Mouse (Mus musculus): ENCODE measurements at regions not wholly inside any gene's neighbourhood (a gene's known extent, or its start where the extent isn't known, plus 50 kb on each side); places are given as distances from the start of the nearest gene placed in this dataset.

DNA sequence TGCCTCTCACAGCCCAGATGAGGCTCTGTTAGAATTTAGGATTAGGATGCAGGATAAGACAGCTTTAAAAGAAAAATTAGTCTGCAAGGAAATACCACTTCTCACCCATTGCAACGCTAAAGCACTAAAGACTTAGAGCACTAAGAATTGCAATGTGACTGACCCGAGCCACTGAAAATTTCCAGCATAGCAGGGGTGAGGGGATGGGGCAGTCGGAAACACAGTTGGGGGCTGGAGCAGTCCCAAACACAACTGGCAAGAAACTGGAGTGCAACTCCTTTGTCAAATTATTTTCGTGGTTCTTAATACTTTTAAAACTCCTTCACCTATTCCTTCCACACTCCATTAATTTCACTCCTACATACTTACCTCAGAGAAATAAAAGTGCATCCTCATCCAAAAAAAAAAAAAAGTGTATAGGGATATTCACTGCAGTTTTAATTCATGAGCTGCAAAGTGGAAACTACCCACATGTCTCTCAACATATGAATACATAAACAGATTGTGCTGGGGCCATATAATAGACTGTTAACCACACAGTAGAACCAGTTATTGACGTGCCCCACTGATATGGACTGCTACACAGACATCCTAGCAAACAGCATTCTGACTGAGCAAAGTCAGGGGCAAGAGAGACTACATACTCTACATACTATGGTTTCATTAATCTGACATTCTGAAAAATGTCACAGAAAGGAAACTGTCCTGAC, 210.3 kb upstream of the Btbd3 start:
- Histone ChIP-seq H3K4me1 (no peaks in the 10 kb centered on the region), H3K36me3 (replicated peaks) (no peaks in the 10 kb centered on the region), H3K27ac (no peak overlapping the region), H3K4me3 (no peak overlapping the region), H3K9me3 (no peaks in the 10 kb centered on the region), H3K27me3 (ENCODE audit: poor library complexity, severe bottlenecking) (no peaks in the 10 kb centered on the region)
- no peak for DNase-seq (ENCODE audit: extremely low spot score, low spot score)
- WGBS, result 58% methylated on average over 5 of the region's 5 CpGs

DNA sequence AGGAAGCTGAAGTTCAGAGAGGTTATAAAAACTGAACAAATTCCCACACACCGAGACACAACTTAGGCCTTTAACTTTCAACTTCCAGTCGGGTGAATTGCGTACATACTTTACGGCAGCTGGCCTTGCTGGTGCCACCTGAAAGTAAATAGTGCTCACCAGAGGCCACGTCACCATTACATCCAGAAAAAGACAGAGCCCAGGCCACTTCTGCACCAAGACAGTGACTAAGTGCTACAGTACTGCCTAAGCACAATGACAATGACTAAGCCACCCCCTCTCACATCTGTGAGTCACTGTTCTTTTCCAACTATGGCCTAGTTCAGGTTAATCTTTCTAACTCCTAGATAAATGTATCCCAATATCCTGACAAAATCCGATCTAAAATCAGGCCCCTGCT, 215.7 kb upstream of the Btbd3 start:
- Histone ChIP-seq H3K27ac (no peak overlapping the region), H3K4me1 (no peaks in the 10 kb centered on the region)
- 94% methylated on average over 6 of the region's 6 CpGs for WGBS

DNA sequence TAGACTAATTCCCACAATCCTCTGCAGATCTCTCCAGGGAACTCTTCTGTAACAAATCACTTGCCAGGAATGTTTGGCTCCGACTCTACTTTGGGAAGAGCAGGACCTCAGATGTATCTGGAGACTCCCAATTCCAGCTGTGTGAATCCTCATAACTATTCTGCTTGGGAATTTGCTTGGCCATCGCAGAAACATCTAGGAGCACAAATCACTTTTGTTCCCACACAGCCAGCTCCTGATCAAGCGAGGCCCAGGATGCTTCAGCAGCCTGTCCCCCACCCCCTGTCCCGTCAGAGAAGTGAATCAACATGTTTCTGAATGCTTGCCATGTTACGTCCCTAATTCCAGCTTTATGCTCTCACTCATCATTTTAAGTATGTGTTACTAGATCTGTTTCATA, 216.1 kb upstream of the Btbd3 start:
- Histone ChIP-seq H3K27me3 (ENCODE audit: poor library complexity, severe bottlenecking) (no peaks in the 10 kb centered on the region), H3K36me3 (replicated peaks) (no peaks in the 10 kb centered on the region), H3K27ac (no peak overlapping the region), H3K4me1 (no peaks in the 10 kb centered on the region), H3K4me3 (no peak overlapping the region), H3K9me3 (no peaks in the 10 kb centered on the region)
- DNase-seq (ENCODE audit: extremely low spot score, low spot score), result no peak
- 92% methylated on average over 5 of the region's 5 CpGs for WGBS

More for the DNA sequence above, 215.7 kb upstream of the Btbd3 start:
- Histone ChIP-seq H3K36me3 (replicated peaks) (no peaks in the 10 kb centered on the region), H3K9me3 (no peaks in the 10 kb centered on the region), H3K4me3 (no peak overlapping the region), H3K27me3 (ENCODE audit: poor library complexity, severe bottlenecking) (no peaks in the 10 kb centered on the region)
- no peak for DNase-seq (ENCODE audit: extremely low spot score, low spot score)

DNA sequence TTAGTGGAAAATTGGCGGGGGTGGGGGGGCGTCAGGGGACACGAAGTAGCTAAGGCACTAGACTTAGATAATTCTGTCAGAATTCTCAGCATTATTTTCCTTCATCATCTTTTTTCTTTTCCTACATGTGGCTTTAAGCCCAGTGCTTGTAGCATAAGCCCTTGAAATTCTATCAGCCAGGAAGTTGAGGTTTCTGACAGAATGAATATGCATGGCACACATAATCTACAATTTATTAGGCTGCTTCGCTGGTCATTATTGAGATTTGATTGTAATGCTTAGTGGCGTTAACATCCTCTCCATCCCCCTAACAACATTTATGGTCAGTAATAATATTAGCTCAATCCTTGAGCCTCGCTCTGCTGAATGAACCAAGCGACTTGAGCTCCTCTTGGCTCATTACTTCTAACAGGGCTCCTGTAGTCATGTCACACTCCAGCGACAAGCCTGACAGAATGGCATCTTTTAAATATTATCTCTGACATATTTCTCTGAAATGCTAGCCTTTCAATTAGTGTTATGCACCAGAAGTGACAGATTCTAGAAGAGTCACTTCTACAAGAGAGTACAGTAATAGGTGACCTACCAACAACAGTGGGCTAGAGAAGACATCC, 222.1 kb upstream of the Btbd3 start:
- WGBS, result 93% methylated on average over 8 of the region's 8 CpGs
- H3K27me3 ChIP-seq (ENCODE audit: poor library complexity, severe bottlenecking), result no peaks in the 10 kb centered on the region
- DNase-seq (ENCODE audit: extremely low spot score, low spot score), result no peak
- no peaks in the 10 kb centered on the region for H3K9me3 ChIP-seq
- no peak overlapping the region for H3K4me3 ChIP-seq
- no peak overlapping the region for H3K27ac ChIP-seq
- H3K36me3 ChIP-seq (replicated peaks), result no peaks in the 10 kb centered on the region
- H3K4me1 ChIP-seq, result no peaks in the 10 kb centered on the region

DNA sequence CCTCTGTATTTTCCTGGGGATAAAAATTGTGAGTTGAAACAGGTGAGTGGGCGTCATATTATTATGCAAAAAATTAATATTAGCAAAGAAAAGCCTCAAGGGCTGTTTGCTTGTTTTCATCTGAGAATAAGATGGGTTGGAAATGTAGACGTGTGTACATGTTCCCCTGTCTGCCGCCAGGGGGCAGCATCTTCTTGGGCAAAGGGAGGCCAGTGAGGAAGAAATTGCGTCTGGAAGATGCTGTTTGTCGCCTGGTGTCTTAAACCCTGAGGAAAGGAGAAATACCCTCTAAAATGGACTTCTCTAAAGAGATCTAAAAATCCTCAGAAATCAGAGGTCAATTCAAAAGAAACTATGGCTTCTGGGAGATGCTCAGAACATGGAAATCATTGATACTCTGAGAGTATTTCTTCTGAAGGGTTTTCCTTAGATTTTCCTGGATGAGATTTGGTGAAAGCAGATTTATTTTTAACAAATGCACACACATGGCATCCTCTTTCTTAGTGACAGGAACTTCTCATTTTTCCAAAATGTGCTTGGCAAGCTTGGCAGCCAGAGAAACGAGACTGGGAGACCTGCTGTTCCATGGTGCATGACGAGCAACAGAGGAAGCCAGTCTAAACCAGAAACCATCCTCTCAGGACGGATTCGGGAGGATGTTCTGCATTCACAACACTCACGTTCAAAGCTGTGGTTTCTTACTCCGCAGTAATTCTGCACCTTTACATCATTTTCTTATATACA, 222.8 kb upstream of the Btbd3 start:
- no peak overlapping the region for H3K27ac ChIP-seq
- H3K36me3 ChIP-seq (replicated peaks), result no peaks in the 10 kb centered on the region
- no peaks in the 10 kb centered on the region for H3K27me3 ChIP-seq (ENCODE audit: poor library complexity, severe bottlenecking)
- H3K4me3 ChIP-seq, result no peak overlapping the region
- no peaks in the 10 kb centered on the region for H3K4me1 ChIP-seq
- WGBS, result 50% methylated on average over 11 of the region's 11 CpGs
- DNase-seq (ENCODE audit: extremely low spot score, low spot score), result peak; percentile 60
- no peaks in the 10 kb centered on the region for H3K9me3 ChIP-seq

DNA sequence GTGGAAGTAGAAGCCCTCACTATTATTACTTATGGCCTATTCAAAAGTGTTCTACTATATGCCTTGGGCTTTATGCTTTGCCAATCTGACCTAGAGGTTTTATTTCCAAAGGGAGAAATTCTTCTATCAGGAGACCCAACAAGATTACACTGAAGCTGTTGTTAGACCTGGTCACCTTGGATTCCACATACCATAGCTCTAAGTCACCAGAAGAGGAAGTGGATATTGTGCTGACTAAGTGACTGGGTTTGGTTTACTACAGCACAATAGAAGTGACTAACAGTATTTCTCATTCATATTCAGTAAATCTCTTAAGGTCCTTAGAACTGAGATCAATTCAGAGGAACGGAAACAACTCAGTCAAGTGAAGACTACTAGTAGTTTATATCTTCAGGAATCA, 229.0 kb upstream of the Btbd3 start:
- DNase-seq (ENCODE audit: extremely low spot score, low spot score), result no peak
- Histone ChIP-seq H3K4me3 (no peak overlapping the region), H3K36me3 (replicated peaks) (no peaks in the 10 kb centered on the region), H3K4me1 (no peaks in the 10 kb centered on the region), H3K27ac (no peak overlapping the region), H3K9me3 (no peaks in the 10 kb centered on the region), H3K27me3 (ENCODE audit: poor library complexity, severe bottlenecking) (no peaks in the 10 kb centered on the region)
- 95% methylated on average over 1 of the region's 1 CpGs for WGBS

DNA sequence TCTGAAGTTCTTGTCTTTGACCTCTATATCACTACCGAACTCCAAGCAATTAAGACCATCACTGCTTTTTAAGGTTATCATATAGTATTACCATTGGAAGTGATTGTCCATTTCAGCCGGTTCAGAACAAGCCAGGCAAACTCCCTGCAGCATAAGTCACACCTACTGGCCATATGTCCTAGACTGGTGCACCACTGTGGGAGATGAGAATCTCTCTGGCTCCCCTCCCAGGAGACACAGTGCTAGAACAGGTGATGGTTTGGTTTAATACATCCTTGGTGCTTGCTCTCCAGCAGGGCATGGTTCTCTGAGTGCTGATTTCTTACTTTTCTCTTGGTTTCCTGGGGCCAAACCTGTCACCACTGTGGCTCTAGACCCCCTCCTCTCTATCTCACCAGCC, 232.8 kb upstream of the Btbd3 start:
- H3K4me3 ChIP-seq, result no peak overlapping the region
- H3K27ac ChIP-seq, result no peak overlapping the region
- H3K9me3 ChIP-seq, result no peaks in the 10 kb centered on the region
- 82% methylated on average over 2 of the region's 2 CpGs for WGBS
- H3K4me1 ChIP-seq, result no peaks in the 10 kb centered on the region
- H3K36me3 ChIP-seq (replicated peaks), result no peaks in the 10 kb centered on the region
- DNase-seq (ENCODE audit: extremely low spot score, low spot score), result no peak
- H3K27me3 ChIP-seq (ENCODE audit: poor library complexity, severe bottlenecking), result no peaks in the 10 kb centered on the region

DNA sequence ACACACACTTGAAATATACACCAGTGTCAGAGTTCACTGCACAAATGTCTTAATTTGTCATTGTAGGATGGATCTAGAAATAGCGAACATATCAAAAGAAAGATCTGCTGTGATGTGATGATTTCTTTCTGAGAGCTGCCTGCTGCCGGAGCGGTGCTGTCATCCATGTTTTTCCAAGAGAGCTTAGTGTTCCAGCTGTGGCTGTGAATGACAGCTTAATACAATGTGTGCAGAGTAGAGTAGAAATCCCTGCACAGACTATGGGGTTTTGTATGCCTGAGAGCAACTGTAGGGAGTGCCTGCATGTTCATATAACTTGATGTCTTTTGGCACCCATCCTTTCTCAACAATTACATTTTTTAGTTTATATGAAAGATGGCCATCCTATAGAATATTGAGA, 274.6 kb upstream of the Btbd3 start:
- peaks cover 4% of the 10 kb centered on the region; the same call in 1 of the 2 replicates for H3K4me1 ChIP-seq
- no peaks in the 10 kb centered on the region for H3K27me3 ChIP-seq (ENCODE audit: poor library complexity, severe bottlenecking)
- no peak overlapping the region for H3K27ac ChIP-seq
- 61% methylated on average over 3 of the region's 3 CpGs for WGBS
- H3K4me3 ChIP-seq, result no peak overlapping the region
- DNase-seq (ENCODE audit: extremely low spot score, low spot score), result no peak
- no peaks in the 10 kb centered on the region for H3K36me3 ChIP-seq (replicated peaks)
- H3K9me3 ChIP-seq, result no peaks in the 10 kb centered on the region

DNA sequence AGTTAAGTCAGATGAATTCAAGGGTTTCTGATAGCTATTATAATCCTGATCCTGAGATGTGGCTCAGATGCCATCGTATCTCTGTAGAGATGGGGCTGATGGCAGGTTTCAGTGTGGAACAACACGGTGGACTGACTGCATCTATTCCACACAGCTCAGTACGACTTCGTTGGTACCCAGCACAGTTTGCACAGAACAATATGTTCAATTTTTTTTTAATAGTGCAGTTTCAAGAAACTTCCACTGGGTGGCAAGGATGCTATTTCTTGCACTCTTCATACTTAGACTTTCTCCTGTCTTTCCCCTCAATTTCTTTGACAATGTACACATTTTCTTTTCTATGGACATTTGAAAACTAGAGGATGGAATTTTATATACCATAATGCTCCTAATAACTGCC, 278.6 kb upstream of the Btbd3 start:
- no peaks in the 10 kb centered on the region for H3K9me3 ChIP-seq
- no peak overlapping the region for H3K27ac ChIP-seq
- no peak overlapping the region for H3K4me3 ChIP-seq
- WGBS, result 64% methylated on average over 4 of the region's 4 CpGs
- no peak for DNase-seq (ENCODE audit: extremely low spot score, low spot score)
- H3K4me1 ChIP-seq, result peaks cover 4% of the 10 kb centered on the region; the same call in 1 of the 2 replicates
- no peaks in the 10 kb centered on the region for H3K36me3 ChIP-seq (replicated peaks)
- no peaks in the 10 kb centered on the region for H3K27me3 ChIP-seq (ENCODE audit: poor library complexity, severe bottlenecking)

DNA sequence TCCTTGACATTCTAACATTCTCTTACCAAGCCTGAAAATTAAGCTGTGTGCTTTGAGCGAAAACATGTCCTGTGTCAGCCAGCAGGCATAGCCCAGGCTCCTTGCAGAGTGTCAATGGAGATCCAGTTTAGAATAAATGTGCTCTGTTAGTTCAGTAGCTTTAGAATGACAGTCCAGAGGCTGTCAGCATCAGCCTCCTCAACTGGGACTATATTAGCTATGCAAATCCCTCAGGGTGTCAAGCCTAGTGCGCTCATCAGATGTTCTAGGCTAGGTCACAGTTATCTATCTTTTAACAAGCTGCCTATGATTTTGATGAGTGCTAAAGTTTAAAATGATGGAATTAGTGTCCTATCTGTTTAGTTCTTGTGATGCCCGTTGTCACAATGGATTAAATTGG, 281.7 kb upstream of the Btbd3 start:
- Histone ChIP-seq H3K9me3 (no peaks in the 10 kb centered on the region), H3K4me1 (no peaks in the 10 kb centered on the region), H3K27me3 (ENCODE audit: poor library complexity, severe bottlenecking) (no peaks in the 10 kb centered on the region), H3K4me3 (no peak overlapping the region), H3K27ac (no peak overlapping the region), H3K36me3 (replicated peaks) (no peaks in the 10 kb centered on the region)
- WGBS, result 80% methylated on average over 3 of the region's 3 CpGs
- DNase-seq (ENCODE audit: extremely low spot score, low spot score), result no peak

DNA sequence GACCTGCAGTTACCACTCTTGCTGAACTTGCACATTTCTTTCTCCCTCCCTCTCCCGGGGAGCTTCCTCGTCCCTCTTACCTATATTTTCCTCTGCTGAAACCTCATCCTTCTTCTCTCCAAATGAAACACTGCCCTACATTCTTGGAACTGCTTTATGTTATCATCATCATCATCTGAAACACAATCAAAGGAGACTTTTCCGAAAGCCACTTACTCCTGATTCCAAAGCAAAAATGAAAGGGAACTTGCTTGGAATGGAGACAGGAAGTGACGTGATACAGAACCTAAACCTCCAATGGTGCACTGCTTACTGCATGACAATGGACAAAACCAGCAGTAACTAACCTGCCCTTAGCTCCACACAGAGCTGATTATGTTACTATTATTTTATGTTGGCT, 287.2 kb upstream of the Btbd3 start:
- peaks cover 5% of the 10 kb centered on the region for H3K4me1 ChIP-seq
- no peak overlapping the region for H3K27ac ChIP-seq
- no peak for DNase-seq (ENCODE audit: extremely low spot score, low spot score)
- no peaks in the 10 kb centered on the region for H3K36me3 ChIP-seq (replicated peaks)
- WGBS, result 82% methylated on average over 4 of the region's 4 CpGs
- H3K4me3 ChIP-seq, result no peak overlapping the region
- H3K9me3 ChIP-seq, result no peaks in the 10 kb centered on the region
- no peaks in the 10 kb centered on the region for H3K27me3 ChIP-seq (ENCODE audit: poor library complexity, severe bottlenecking)

DNA sequence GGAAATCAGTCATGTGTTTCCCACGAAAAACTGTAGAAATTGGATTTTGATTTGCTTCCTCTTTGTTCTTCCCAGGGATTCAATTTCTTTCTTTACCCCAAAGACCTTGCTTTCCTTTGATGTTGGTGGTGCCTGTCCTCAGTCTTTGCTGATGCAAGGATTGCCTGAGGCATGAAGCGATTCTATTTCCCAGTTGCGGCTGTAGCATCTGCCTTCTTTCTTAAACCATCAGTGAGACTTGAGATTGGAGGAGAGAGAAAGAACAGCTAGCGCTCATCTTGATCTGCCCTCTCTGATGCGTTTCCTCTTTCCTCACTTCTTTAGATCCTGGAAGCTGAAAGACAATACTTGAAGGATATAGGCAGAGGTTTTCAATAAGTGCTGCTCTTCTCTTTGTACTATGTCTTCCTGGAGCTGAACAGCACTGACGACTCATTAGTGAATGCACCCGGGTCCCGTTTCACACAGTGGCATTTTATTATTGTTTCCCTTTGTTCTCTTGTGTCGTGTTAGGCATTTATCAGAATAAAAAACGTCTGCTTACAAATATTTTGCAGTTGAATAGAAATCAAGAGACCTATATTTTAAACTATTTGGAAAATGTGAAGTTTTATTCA, 289.8 kb upstream of the Btbd3 start:
- H3K9me3 ChIP-seq, result no peaks in the 10 kb centered on the region
- no peak overlapping the region for H3K4me3 ChIP-seq
- no peaks in the 10 kb centered on the region for H3K36me3 ChIP-seq (replicated peaks)
- no peak overlapping the region for H3K27ac ChIP-seq
- no peak for DNase-seq (ENCODE audit: extremely low spot score, low spot score)
- 45% methylated on average over 10 of the region's 10 CpGs for WGBS
- H3K4me1 ChIP-seq, result peaks cover 5% of the 10 kb centered on the region
- no peaks in the 10 kb centered on the region for H3K27me3 ChIP-seq (ENCODE audit: poor library complexity, severe bottlenecking)

DNA sequence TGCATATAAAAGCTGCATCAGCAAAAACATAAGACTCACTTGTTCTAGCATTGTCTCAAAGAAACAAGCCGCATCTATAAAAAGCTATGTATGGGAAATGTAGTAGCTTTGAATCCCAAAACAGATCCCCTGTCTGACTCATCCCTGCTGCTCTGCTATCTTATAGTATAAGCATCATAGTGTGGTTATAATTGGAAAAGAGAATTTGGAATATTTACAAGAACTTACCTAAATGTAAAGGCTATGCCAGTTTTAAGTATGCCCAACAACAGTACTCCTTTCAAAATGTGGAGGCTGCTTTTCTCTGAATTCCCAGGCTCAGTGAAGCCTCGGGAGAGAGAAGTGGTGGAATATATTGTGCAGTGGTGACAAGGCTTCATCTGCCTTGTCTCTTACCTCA, 301.5 kb upstream of the Btbd3 start:
- no peak overlapping the region for H3K27ac ChIP-seq
- no peaks in the 10 kb centered on the region for H3K36me3 ChIP-seq (replicated peaks)
- no peaks in the 10 kb centered on the region for H3K27me3 ChIP-seq (ENCODE audit: poor library complexity, severe bottlenecking)
- H3K9me3 ChIP-seq, result no peaks in the 10 kb centered on the region
- WGBS, result 95% methylated on average over 2 of the region's 2 CpGs
- no peak overlapping the region for H3K4me3 ChIP-seq
- no peaks in the 10 kb centered on the region for H3K4me1 ChIP-seq
- no peak for DNase-seq (ENCODE audit: extremely low spot score, low spot score)
